Mouse (Mus musculus): Measurements from ENCODE around the gene Eng. TPM values are rescaled to one million over a fixed set of nuclear protein-coding genes. Genes with fewer than 3 reads are reported as not detected.

Gene Eng
- polyA plus RNA-seq, 1 experiment from 2014 or later, result 25.7 TPM

- H3K4me2 ChIP-seq, result no peak overlapping the region
- H3K27me3 ChIP-seq, result no peaks in the 10 kb centered on the region
- peak; percentile 28; the same call in 1 of the 2 replicates for ATAC-seq (ENCODE audit: insufficient number of reproducible peaks, insufficient read depth, low FRiP score, low TSS enrichment, low read depth)
- 57% methylated on average over 7 of the region's 7 CpGs for WGBS
- H3K4me1 ChIP-seq (replicated peaks), result peaks cover 32% of the 10 kb centered on the region
- no peaks in the 10 kb centered on the region; the same call in 1 of the 2 replicates for H3K36me3 ChIP-seq
- H3K4me3 ChIP-seq (replicated peaks), result no peak overlapping the region
- H3K27ac ChIP-seq, result no peak overlapping the region
- no peaks in the 10 kb centered on the region for H3K9me3 ChIP-seq
- H3K9ac ChIP-seq (replicated peaks), result no peak overlapping the region
These were observed 14.5 kb upstream of the Eng start for GRCm38 (mm10) chr2:32631737-32632394.

- no peak overlapping the region for H3K9ac ChIP-seq (replicated peaks)
- no peak overlapping the region for H3K4me2 ChIP-seq
- no peak overlapping the region for H3K4me3 ChIP-seq (replicated peaks)
- H3K27ac ChIP-seq, result no peak overlapping the region
- no peaks in the 10 kb centered on the region for H3K27me3 ChIP-seq
- WGBS, result 78% methylated on average over 5 of the region's 5 CpGs
- ATAC-seq (ENCODE audit: insufficient number of reproducible peaks, insufficient read depth, low FRiP score, low TSS enrichment, low read depth), result no peak
- no peaks in the 10 kb centered on the region; the same call in 1 of the 2 replicates for H3K36me3 ChIP-seq
- H3K9me3 ChIP-seq, result no peaks in the 10 kb centered on the region
- peaks cover 24% of the 10 kb centered on the region for H3K4me1 ChIP-seq (replicated peaks)
These were observed 12.7 kb upstream of the Eng start for GRCm38 (mm10) chr2:32633660-32634059.

GRCm38 (mm10) chr2:32634277-32635105 is 11.9 kb upstream of the Eng start:
- H3K36me3 ChIP-seq, result no peaks in the 10 kb centered on the region; the same call in 1 of the 2 replicates
- WGBS, result 85% methylated on average over 10 of the region's 10 CpGs
- no peak overlapping the region for H3K4me3 ChIP-seq (replicated peaks)
- no peak overlapping the region for H3K4me2 ChIP-seq
- H3K27ac ChIP-seq, result 0 out of 2 replicates have a peak overlapping the region, but pooled peaks have one; percentile 4
- H3K27me3 ChIP-seq, result no peaks in the 10 kb centered on the region
- peaks cover 16% of the 10 kb centered on the region for H3K4me1 ChIP-seq (replicated peaks)
- no peak for ATAC-seq (ENCODE audit: insufficient number of reproducible peaks, insufficient read depth, low FRiP score, low TSS enrichment, low read depth)
- no peaks in the 10 kb centered on the region for H3K9me3 ChIP-seq
- H3K9ac ChIP-seq (replicated peaks), result no peak overlapping the region

DNA sequence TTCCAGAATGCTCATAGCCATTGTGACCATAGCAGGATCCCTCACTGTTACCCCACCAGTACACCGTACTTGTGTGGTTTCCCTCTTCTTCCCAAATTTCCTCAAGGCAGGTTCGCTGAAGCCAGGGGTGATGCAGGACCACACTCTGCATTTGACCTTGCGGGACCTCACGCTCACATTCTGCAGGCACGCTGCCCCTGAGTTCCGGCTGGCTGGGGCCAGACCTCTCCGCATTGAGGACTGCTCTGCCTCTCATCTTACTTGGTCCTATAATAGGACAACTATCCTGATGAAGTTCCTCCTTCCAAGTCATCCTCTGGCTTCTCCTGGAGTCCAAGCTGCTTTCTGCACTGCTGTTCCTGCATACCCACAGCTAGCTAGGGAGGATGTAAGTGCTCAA is 9.8 kb upstream of the Eng start:
- H3K4me1 ChIP-seq (replicated peaks), result peaks cover 14% of the 10 kb centered on the region
- H3K36me3 ChIP-seq, result no peaks in the 10 kb centered on the region; the same call in 1 of the 2 replicates
- H3K27ac ChIP-seq, result peak overlapping the region; percentile 69
- H3K9me3 ChIP-seq, result no peaks in the 10 kb centered on the region
- H3K27me3 ChIP-seq, result no peaks in the 10 kb centered on the region
- ATAC-seq (ENCODE audit: insufficient number of reproducible peaks, insufficient read depth, low FRiP score, low TSS enrichment, low read depth), result no peak
- WGBS, result 86% methylated on average over 7 of the region's 7 CpGs
- no peak overlapping the region for H3K4me2 ChIP-seq
- no peak overlapping the region for H3K9ac ChIP-seq (replicated peaks)
- H3K4me3 ChIP-seq (replicated peaks), result no peak overlapping the region

DNA sequence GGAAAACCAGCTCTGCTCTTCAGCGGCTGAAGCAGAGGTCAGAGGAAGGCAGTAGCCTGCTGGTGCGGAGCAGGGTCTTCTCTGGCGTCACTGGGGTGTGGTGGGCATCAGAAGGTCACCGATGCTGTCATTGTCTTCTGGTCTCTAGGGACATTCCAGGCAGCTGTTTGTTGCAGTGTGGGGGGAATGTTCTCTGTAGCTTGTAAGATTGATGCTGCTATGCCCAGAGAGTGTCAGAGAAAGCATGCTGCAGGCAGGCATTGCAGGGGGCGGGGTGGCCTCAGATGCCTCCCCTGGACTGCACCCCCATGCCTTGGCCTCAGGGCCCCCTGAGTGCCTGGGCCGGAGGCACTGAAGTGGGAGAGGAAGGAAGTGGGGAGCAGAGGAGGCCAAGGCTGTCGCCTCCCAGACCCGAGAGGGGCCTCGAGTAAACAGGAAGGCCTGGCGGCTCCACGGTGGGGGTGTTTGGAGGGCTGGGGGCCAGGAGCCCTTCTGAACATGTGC is 8.6 kb upstream of the Eng start:
- no peak; the same call in 1 of the 2 replicates for ATAC-seq (ENCODE audit: insufficient number of reproducible peaks, insufficient read depth, low FRiP score, low TSS enrichment, low read depth)
- no peak overlapping the region for H3K9ac ChIP-seq (replicated peaks)
- 23% methylated on average over 11 of the region's 11 CpGs for WGBS
- no peak overlapping the region for H3K4me2 ChIP-seq
- H3K36me3 ChIP-seq, result no peaks in the 10 kb centered on the region; the same call in 1 of the 2 replicates
- no peak overlapping the region for H3K4me3 ChIP-seq (replicated peaks)
- no peaks in the 10 kb centered on the region for H3K27me3 ChIP-seq
- H3K27ac ChIP-seq, result peak overlapping the region; percentile 67; the same call in 1 of the 2 replicates
- no peaks in the 10 kb centered on the region for H3K9me3 ChIP-seq
- H3K4me1 ChIP-seq (replicated peaks), result peaks cover 19% of the 10 kb centered on the region

DNA sequence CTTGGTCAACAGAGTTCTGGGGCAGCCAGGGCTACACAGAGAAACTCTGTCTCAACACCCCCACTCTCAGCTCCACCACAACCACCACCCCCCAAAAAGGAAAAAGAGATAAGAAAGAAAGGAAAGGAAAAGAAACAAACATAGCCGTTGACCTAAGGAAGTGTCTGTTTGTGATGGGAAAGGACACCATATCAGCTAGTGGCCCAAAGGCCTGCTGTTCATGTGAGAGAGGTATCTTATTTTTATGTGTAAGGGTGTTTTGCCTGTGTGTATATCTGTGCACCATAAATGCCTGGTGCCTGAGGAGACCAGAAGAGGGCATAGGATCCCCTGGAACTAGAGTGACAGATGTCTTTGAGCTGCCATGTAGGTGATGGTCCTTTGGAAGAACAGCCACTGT is 6.8 kb upstream of the Eng start:
- WGBS, result 78% methylated on average over 1 of the region's 1 CpGs
- Histone ChIP-seq H3K9me3 (no peaks in the 10 kb centered on the region), H3K36me3 (no peaks in the 10 kb centered on the region), H3K9ac (replicated peaks) (no peak overlapping the region), H3K4me1 (replicated peaks) (peaks cover 21% of the 10 kb centered on the region), H3K4me2 (no peak overlapping the region), H3K27ac (no peak overlapping the region), H3K4me3 (replicated peaks) (no peak overlapping the region), H3K27me3 (no peaks in the 10 kb centered on the region)
- ATAC-seq (ENCODE audit: insufficient number of reproducible peaks, insufficient read depth, low FRiP score, low TSS enrichment, low read depth), result no peak

GRCm38 (mm10) chr2:32640550-32641051 is 5.8 kb upstream of the Eng start:
- Histone ChIP-seq H3K4me1 (replicated peaks) (peaks cover 24% of the 10 kb centered on the region), H3K4me3 (replicated peaks) (no peak overlapping the region), H3K27me3 (no peaks in the 10 kb centered on the region), H3K4me2 (no peak overlapping the region), H3K9me3 (no peaks in the 10 kb centered on the region), H3K27ac (no peak overlapping the region), H3K9ac (replicated peaks) (no peak overlapping the region), H3K36me3 (no peaks in the 10 kb centered on the region)
- ATAC-seq (ENCODE audit: insufficient number of reproducible peaks, insufficient read depth, low FRiP score, low TSS enrichment, low read depth), result no peak
- 49% methylated on average over 6 of the region's 6 CpGs for WGBS

GRCm38 (mm10) chr2:32641810-32642209 is 4.6 kb upstream of the Eng start:
- Histone ChIP-seq H3K27ac (no peak overlapping the region), H3K36me3 (no peaks in the 10 kb centered on the region), H3K27me3 (no peaks in the 10 kb centered on the region), H3K4me1 (replicated peaks) (peaks cover 28% of the 10 kb centered on the region), H3K9ac (replicated peaks) (no peak overlapping the region), H3K4me2 (no peak overlapping the region), H3K9me3 (no peaks in the 10 kb centered on the region), H3K4me3 (replicated peaks) (no peak overlapping the region)
- 85% methylated on average over 5 of the region's 5 CpGs for WGBS
- ATAC-seq (ENCODE audit: insufficient number of reproducible peaks, insufficient read depth, low FRiP score, low TSS enrichment, low read depth), result no peak

DNA sequence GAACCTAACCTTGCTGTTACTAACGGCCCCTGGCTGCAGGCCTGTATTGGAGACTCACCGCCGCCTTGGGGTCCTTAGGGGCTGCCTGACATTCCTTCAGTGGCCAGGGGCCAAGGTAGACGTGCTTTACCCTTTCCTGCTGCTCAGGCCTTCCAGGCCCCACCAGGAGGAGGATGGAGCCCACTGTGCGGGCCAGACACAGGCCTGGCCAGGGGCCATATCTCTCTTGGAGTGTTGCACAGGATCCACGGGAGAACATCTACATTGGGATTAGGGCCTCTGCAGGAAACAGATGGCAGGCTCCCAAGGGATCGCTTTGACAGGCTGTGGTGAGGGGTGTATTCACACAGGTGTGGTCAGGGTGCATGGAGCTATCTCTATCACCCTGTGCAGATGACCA is 3.6 kb upstream of the Eng start:
- no peak for ATAC-seq (ENCODE audit: insufficient number of reproducible peaks, insufficient read depth, low FRiP score, low TSS enrichment, low read depth)
- no peaks in the 10 kb centered on the region for H3K36me3 ChIP-seq
- peaks cover 22% of the 10 kb centered on the region for H3K4me1 ChIP-seq (replicated peaks)
- no peak overlapping the region for H3K4me2 ChIP-seq
- no peaks in the 10 kb centered on the region for H3K9me3 ChIP-seq
- H3K9ac ChIP-seq (replicated peaks), result no peak overlapping the region
- H3K27me3 ChIP-seq, result no peaks in the 10 kb centered on the region
- H3K4me3 ChIP-seq (replicated peaks), result no peak overlapping the region
- 63% methylated on average over 7 of the region's 7 CpGs for WGBS
- H3K27ac ChIP-seq, result peak overlapping the region; percentile 9; the same call in 1 of the 2 replicates

GRCm38 (mm10) chr2:32644083-32644482 is 2.3 kb upstream of the Eng start:
- Histone ChIP-seq H3K4me3 (replicated peaks) (no peak overlapping the region), H3K27me3 (no peaks in the 10 kb centered on the region), H3K9ac (replicated peaks) (no peak overlapping the region), H3K36me3 (no peaks in the 10 kb centered on the region), H3K4me1 (replicated peaks) (peaks cover 18% of the 10 kb centered on the region), H3K4me2 (no peak overlapping the region), H3K27ac (no peak overlapping the region), H3K9me3 (no peaks in the 10 kb centered on the region)
- 66% methylated on average over 9 of the region's 9 CpGs for WGBS
- ATAC-seq (ENCODE audit: insufficient number of reproducible peaks, insufficient read depth, low FRiP score, low TSS enrichment, low read depth), result no peak

DNA sequence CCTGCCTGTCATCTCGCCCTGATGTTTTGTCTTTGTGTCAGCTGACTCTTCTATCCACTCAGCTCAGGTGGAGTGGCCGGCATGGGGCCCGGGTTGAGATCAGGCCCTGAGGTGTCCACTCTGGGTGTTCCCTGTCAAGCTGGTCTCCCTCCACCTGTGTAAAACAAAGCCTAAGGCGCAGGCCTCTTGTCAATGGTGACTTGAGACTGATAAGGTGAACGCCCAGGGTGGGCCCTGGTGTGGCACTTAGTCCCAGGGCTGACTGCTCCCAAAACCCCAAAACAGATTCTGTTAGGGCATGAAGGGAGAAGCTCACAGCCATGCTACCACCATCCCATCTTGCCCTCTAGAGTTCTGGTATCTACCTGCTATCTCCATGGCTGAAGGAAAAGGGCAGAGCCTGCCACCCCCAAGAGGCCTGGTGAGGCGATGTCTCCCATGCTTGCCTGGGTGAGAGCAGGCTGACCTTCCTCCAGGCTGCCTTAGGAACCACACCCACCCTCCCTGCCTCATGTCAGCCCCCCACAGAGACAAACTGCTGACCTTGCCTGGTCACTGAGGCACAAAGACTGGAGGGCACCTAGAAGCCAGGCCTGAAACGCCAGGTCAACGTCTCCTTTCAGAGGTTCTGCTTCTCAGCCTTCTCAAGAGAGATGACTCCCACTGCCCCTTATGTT is 1.5 kb upstream of the Eng start:
- Histone ChIP-seq H3K27me3 (no peaks in the 10 kb centered on the region), H3K36me3 (no peaks in the 10 kb centered on the region), H3K27ac (no peak overlapping the region), H3K9me3 (no peaks in the 10 kb centered on the region), H3K4me1 (replicated peaks) (peaks cover 18% of the 10 kb centered on the region), H3K4me2 (no peak overlapping the region), H3K4me3 (replicated peaks) (no peak overlapping the region), H3K9ac (replicated peaks) (no peak overlapping the region)
- 87% methylated on average over 8 of the region's 8 CpGs for WGBS
- no peak for ATAC-seq (ENCODE audit: insufficient number of reproducible peaks, insufficient read depth, low FRiP score, low TSS enrichment, low read depth)
